Mouse (Mus musculus) kidney, postnatal 0 days (tissue): ENCODE data around the gene Myd88. TPM values are rescaled to one million over a fixed set of nuclear protein-coding genes. Genes with fewer than 3 reads are reported as not detected.
"Not testable (repeated sequence)": the region's sequence is repeated elsewhere in the genome, so short reads cannot be mapped to it uniquely, and the experiment has no call there.

Source experiments
- ATAC-seq: fragments of 200-750 bp; cut with Nextera tagmentation; replicated peaks from 2 replicates; pipeline ENCODE4 v1.8.0; 2017; ENCODE audit warnings: low read depth, moderate number of reproducible peaks, moderate TSS enrichment, moderate library complexity; ENCODE audit not compliant: low FRiP score
- DNase-seq: peaks from one replicate; pipeline ENCODE4 v3.0.0-alpha.2; 2016; ENCODE audit warnings: low spot score
- H3K27ac ChIP-seq: fragments of 300-500 bp; sonication (generic); 2 replicates; pipeline ENCODE4 v1.5.1; 2014; ENCODE audit warnings: mild to moderate bottlenecking
- H3K27me3 ChIP-seq: fragments of 300-500 bp; sonication (generic); 2 replicates; pipeline ENCODE4 v1.6.1; 2014; ENCODE audit warnings: low read length, mixed read lengths; ENCODE audit not compliant: insufficient read depth
- H3K36me3 ChIP-seq: fragments of 300-500 bp; sonication (generic); 2 replicates; pipeline ENCODE4 v1.6.1; 2014; ENCODE audit warnings: low read length, mixed read lengths; ENCODE audit not compliant: insufficient read depth
- H3K4me1 ChIP-seq: fragments of 300-500 bp; sonication (generic); replicated peaks from 2 replicates; pipeline ENCODE4 v1.6.1; 2014; ENCODE audit warnings: antibody characterized with exemption, low read length, mixed read lengths; ENCODE audit not compliant: insufficient read depth
- H3K4me2 ChIP-seq: fragments of 300-500 bp; sonication (generic); 2 replicates; pipeline ENCODE4 v1.6.1; 2014; ENCODE audit warnings: mild to moderate bottlenecking, low read length, moderate library complexity, mixed read lengths
- H3K4me3 ChIP-seq: fragments of 300-500 bp; sonication (generic); replicated peaks from 2 replicates; pipeline ENCODE4 v1.5.1; 2014; ENCODE audit warnings: low read depth, low read length
- H3K9ac ChIP-seq: fragments of 300-500 bp; sonication (generic); 2 replicates; pipeline ENCODE4 v1.6.1; 2014; ENCODE audit warnings: low read depth, low read length
- H3K9me3 ChIP-seq: fragments of 300-500 bp; sonication (generic); replicated peaks from 2 replicates; pipeline ENCODE4 v1.6.1; 2016; ENCODE audit warnings: low read length, inconsistent platforms, mixed read lengths
- CTCF ChIP-seq: IDR thresholded peaks from 2 replicates; pipeline ENCODE4 v1.5.1; 2016; ENCODE audit warnings: antibody characterized with exemption, low read depth, mild to moderate bottlenecking, moderate library complexity
- WGBS: fragments of 180-500 bp; shearing (Covaris S2); extraction: QIAGEN DNeasy Blood & Tissue Kit; methylation state at CpG from one replicate; pipeline ENCODE4 v1.1.7; 2014; 5-methylcytosine and 5-hydroxymethylcytosine counted together
- polyA plus RNA-seq: library from polyadenylated mRNA; unstranded; fragments of >200 nt; fragmentation: Nextera tagmentation; extraction: Ambion mirVana; gene quantifications from 2 replicates; pipeline ENCODE4 v1.2.1, GENCODE M21; 2015

Gene Myd88
- polyA plus RNA-seq, 1 experiment from 2014 or later: 26.5 TPM

DNA sequence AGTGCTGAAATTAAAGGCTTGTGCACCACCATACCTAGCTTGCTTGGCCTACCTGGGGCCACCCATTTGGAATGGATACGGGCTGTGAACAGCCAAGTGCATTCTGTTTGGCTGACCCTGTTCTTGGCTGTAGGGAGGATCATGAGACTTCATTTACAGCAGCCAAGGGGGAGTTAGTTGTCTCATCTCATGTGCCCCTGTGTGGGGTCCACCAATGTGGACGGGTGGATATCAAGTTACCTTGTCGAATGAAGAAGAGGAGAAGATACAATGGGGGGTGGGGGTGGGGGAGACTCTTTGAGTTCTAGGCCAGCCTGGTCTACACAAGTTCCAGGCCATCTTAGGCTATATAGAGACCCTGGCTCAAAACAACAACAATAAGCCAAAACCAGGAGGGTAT lies 33.8 kb upstream of the Myd88 start:
- Histone ChIP-seq H3K4me3 (no peak overlapping the region), H3K9ac (no peak overlapping the region), H3K4me1 (no peaks in the 10 kb centered on the region), H3K27ac (no peak overlapping the region), H3K4me2 (no peak overlapping the region), H3K36me3 (0 out of 2 replicates have a peak, but pooled peaks cover 3% of the 10 kb centered on the region), H3K9me3 (no peaks in the 10 kb centered on the region), H3K27me3 (no peaks in the 10 kb centered on the region)
- no peak for ATAC-seq
- WGBS: 42% methylated on average over 3 of the region's 3 CpGs
- TF ChIP-seq CTCF: no peak
- DNase-seq: no peak

DNA sequence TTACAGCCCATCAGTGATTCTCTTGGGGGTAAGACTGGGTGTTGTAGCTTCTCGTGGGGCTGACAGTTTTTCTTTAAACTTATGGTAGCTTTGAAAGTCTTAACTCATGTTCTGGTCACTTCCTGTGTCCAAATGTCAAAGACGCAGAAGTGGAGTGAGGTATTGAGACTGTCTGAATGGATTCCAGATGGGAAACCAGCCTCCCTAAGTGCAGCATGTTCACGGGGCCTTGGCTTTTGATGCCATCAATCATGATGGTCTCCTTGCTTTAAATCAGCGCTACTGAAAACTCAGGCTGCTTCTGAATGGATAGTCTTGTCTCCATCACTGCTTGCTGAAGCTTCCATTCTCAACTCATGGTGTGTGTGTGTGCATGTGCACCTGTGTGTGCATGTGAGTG lies 30.0 kb upstream of the Myd88 start:
- Histone ChIP-seq H3K9me3 (no peaks in the 10 kb centered on the region), H3K4me1 (no peaks in the 10 kb centered on the region), H3K4me3 (no peak overlapping the region), H3K27ac (no peak overlapping the region), H3K9ac (no peak overlapping the region), H3K36me3 (0 out of 2 replicates have a peak, but pooled peaks cover 14% of the 10 kb centered on the region), H3K4me2 (no peak overlapping the region), H3K27me3 (no peaks in the 10 kb centered on the region)
- TF ChIP-seq CTCF: no peak
- ATAC-seq (no peak), DNase-seq (no peak)
- WGBS: 51% methylated on average over 4 of the region's 4 CpGs

DNA sequence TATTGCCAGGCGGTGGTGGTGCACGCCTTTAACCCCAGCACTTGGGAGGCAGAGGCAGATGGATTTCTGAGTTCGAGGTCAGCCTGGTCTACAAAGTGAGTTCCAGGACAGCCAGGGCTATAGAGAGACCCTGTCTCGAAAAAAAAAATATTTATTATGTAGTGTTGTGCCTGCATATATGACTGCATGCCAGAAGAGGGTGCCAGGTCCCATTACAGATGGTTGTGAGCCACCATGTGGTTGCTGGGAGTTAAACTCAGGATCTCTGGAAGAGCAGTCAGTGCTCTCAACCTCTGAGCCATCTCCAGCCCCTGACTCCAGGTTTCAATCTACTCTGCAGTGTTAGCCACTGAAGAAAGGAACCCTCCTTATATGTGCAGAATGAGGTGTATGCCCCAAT lies 29.6 kb upstream of the Myd88 start:
- 89% methylated on average over 4 of the region's 4 CpGs for WGBS
- H3K36me3 ChIP-seq: 0 out of 2 replicates have a peak, but pooled peaks cover 14% of the 10 kb centered on the region

DNA sequence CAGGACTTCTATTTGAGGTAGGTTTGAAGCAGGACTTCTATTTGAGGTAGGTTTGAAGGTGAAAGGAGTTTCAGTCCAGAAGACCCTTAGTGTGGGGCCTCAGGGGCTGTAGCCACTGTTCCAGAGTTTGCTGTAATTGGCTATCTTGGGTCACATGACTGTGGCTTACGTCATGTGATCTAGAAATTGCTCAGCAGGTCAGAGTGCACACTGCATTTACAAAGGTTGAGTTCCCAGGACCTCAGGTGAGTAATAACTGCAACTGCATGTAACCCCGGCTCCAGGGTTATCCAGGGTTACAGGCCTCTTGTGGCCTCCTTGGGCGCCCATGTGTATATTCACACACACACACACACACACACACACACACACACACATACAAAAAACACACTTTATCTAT lies 27.2 kb upstream of the Myd88 start:
- Histone ChIP-seq H3K4me1 (no peaks in the 10 kb centered on the region), H3K27ac (no peak overlapping the region), H3K9ac (no peak overlapping the region), H3K9me3 (no peaks in the 10 kb centered on the region), H3K4me3 (no peak overlapping the region), H3K36me3 (0 out of 2 replicates have a peak, but pooled peaks cover 10% of the 10 kb centered on the region), H3K4me2 (no peak overlapping the region), H3K27me3 (no peaks in the 10 kb centered on the region)
- WGBS: 79% methylated on average over 3 of the region's 3 CpGs
- DNase-seq (no peak), ATAC-seq (peak; percentile 43; the same call in 1 of the 2 replicates)
- TF ChIP-seq CTCF: no peak

More for the DNA sequence above, 29.6 kb upstream of the Myd88 start:
- H3K4me2 ChIP-seq, H3K9me3 ChIP-seq, H3K9ac ChIP-seq, H3K27me3 ChIP-seq, H3K27ac ChIP-seq, ATAC-seq, H3K4me1 ChIP-seq, H3K4me3 ChIP-seq, DNase-seq: not testable (repeated sequence)
- TF ChIP-seq CTCF: peak; percentile 52

DNA sequence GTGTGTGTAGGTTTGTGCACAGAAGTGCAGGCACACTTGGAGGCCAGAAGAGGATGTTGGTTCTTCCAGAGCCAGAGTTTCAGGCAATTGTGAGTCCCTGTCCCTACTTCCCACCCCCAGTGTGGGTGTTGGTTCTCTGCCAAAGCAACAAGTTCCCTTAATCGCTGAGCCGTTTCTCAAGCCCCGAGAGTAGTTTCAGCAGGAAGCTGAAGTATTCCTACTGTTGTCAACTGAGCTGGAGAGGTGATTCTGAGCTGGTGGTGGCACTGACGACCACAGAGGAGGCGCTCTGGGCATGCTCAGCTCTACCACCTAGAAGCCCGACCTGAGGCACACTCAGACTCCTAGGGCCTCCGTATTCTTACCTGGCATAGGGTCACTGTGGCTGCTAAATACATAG lies 24.1 kb upstream of the Myd88 start, which contains the start of gene Slc22a14:
Slc22a14 (minus strand) TSS at position 270 of the 400 bp plus-strand sequence.
- Histone ChIP-seq H3K4me1 (no peaks in the 10 kb centered on the region), H3K27ac (no peak within 1 kb of the TSS), H3K4me3 (no peak within 1 kb of the TSS), H3K27me3 (no peaks in the 10 kb centered on the region), H3K4me2 (no peak within 1 kb of the TSS), H3K9me3 (no peaks in the 10 kb centered on the region), H3K9ac (no peak within 1 kb of the TSS), H3K36me3 (0 out of 2 replicates have a peak, but pooled peaks cover 10% of the 10 kb centered on the region)
- no peak for ATAC-seq
- DNase-seq: no peak
- 36% methylated on average over 7 of the region's 7 CpGs for WGBS
- no peak for TF ChIP-seq CTCF

DNA sequence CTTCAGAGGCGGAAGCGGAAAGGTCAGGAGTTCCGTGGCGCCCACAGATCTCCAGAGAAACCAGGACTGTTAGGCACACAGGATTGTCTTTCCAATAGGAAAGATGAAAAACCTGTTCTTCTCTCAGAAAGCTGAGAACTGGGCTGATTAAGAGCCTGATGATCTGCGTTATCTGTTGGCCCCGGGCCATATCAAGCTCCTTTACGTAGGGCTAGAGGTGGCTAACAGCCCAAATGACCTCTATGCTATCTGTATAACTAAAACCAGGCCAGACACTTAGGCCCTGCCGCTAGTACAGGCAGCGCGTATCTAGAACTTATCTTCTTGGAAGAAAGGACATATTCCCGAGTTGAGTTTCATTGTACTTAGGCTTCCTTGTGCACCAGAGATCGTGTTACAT lies 22.0 kb upstream of the Myd88 start:
- no peak for ATAC-seq

DNA sequence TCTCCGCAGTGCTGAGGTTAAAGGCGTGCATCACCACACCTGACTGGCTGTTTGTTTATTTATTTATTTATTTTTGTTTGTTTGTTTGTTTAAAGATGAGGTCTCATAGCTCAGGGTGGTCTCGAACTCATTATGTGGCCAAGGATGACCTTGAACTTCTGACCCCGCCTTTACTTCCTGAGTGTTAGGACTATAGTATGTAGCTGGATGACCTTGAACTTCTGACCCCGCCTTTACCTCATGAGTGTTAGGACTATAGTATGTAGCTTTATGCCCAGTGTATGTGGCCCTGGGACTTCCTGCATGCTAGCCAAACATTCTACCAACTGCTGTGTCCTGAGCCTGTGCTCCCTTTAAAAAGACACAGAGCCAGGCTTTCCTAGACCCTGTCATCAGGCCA lies 20.2 kb upstream of the Myd88 start:
- Histone ChIP-seq H3K9me3 (no peaks in the 10 kb centered on the region), H3K4me2 (no peak overlapping the region), H3K27me3 (no peaks in the 10 kb centered on the region), H3K9ac (no peak overlapping the region), H3K27ac (no peak overlapping the region), H3K4me1 (no peaks in the 10 kb centered on the region), H3K4me3 (no peak overlapping the region), H3K36me3 (no peaks in the 10 kb centered on the region)
- 96% methylated on average over 5 of the region's 5 CpGs for WGBS
- TF ChIP-seq CTCF: no peak
- no peak for DNase-seq
- no peak for ATAC-seq

More for the DNA sequence above, 22.0 kb upstream of the Myd88 start:
- Histone ChIP-seq H3K4me1 (no peaks in the 10 kb centered on the region), H3K4me2 (no peak overlapping the region), H3K4me3 (no peak overlapping the region), H3K27ac (no peak overlapping the region), H3K9ac (no peak overlapping the region), H3K27me3 (no peaks in the 10 kb centered on the region), H3K36me3 (0 out of 2 replicates have a peak, but pooled peaks cover 6% of the 10 kb centered on the region), H3K9me3 (no peaks in the 10 kb centered on the region)
- DNase-seq: no peak
- 71% methylated on average over 12 of the region's 12 CpGs for WGBS
- no peak for TF ChIP-seq CTCF
